Mouse (Mus musculus) right cerebral cortex, adult 18-20 months (tissue): ENCODE measurements around the gene Scmh1.
"Not testable (repeated sequence)": the region's sequence is repeated elsewhere in the genome, so short reads cannot be mapped to it uniquely, and the experiment has no call there.

ENCODE experiments used
- DNase-seq: peaks from one replicate; pipeline ENCODE4 v3.0.0; 2022; ENCODE audit warnings: mixed read lengths

Gene Scmh1

DNA sequence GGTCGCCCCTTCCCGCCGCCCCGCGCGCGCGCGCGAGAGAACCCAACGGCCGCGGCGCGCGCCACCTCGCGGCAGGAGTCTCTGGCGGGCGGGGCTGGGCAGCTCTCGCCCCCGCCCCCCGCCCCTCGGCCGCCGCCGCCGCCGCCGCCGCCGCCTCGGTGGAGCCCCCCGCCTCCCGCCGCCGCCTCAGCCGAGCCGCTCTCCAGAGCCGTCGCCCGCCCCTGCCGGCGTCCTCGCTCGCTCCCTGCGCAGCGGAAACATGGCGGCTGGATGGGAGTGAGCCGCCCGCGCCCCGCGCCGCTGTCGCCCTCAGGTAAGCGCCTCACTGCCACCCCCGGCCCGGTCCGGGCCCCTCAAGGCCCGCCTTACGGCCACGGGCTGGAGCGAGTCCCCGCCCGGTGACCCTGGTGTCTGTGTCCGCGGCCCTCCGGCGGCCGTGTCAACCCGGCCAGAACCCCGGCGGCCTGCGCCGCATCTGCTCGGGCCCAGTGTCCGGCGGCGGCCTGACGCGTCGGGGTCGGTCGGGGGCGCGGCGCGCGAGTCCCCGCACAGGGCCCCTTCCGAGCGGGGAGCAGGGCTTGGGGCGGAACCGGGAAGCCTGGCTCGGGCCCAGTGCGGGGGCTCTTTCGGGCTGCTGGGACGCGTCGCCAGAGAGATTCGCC lies at the start of gene Scmh1:
Gene Scmh1 (plus strand): TSS at position 138 of the 662 bp plus-strand sequence.
- DNase-seq: peak; percentile 68

DNA sequence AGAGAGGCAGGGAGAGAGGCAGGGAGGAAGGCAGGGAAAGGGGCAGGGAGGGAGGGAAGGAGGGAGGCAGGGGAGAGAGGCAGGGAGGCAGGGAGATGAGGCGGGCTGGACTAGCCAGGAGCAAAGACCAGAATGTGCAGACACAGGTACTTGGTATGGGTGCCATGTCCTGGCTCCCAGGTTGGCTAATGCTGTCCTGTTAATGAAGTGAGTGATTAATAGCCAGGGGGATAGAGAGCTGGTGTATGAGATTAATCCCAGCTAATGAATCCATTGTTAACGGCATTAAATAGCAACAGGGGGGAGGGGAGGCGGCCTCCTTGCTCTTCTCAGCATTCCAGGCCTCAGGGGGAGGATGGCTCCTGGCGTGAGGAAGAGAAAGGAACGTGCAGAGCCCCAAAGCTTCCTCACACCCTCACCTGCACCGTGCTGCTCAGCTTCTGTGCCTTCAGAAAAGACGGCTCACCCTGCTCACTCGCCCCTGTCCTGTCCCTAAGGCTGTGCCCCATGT lies 45.0 kb upstream of the Scmh1 start:
- DNase-seq: no peak

DNA sequence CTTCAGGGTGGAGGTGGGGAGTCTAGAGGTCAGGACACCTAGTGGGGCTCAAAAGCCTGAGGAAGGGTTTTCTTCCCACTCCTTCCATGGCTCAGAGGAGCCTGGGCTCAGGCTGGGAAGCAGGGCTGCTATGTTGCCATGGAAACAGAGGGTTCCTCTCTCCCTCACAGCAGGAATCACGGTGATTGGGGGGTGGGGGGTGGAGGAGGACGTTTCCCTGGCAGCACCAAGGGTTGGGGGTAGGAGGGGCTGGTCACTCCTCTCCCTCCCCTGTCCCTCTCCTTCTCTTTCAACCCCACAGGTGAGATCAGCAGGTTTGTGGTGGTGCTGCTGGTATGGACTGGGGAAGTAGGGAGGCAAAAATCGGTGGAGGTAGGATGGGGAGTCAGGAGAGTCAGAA lies 40.4 kb upstream of the Scmh1 start:
- peak; percentile 54 for DNase-seq

DNA sequence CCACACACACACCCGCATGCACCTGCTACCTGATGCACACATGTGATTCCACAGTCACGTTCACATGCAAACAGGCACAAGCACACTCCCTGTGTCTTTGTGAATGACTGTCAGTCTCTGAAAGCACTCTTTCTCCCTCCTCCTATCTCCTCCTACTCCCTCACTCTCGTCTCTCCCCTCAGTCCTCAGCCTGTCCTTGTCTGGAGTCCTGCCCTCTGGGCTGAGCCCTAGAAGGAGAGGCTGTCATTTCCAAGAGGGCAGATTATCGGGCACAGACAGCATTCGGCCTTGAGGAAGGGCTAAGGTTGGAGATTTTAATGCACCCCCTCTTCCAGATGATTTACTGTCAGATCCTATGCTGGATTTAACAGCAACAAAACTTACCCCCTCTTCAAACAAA lies 39.6 kb upstream of the Scmh1 start:
- DNase-seq: no peak

DNA sequence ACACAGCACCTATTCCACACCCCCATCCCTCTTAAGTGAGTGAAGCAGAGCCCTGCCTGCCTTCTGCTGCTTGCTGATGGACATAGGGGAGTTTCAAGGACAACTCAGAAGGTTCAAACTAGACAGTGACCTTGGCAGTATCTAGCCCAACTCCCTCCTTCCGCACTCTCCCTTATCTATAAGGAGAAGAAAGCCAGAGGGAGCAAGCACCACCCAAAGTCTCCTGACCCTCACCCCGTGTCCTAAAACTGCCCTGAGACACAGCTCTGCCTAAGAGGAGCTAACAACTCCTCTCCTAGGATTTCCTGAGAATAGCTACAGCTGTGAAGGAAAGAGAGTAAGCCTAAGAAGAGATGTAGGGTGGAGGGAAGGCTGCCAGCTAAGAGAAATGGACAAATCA lies 37.0 kb upstream of the Scmh1 start:
- DNase-seq: no peak

DNA sequence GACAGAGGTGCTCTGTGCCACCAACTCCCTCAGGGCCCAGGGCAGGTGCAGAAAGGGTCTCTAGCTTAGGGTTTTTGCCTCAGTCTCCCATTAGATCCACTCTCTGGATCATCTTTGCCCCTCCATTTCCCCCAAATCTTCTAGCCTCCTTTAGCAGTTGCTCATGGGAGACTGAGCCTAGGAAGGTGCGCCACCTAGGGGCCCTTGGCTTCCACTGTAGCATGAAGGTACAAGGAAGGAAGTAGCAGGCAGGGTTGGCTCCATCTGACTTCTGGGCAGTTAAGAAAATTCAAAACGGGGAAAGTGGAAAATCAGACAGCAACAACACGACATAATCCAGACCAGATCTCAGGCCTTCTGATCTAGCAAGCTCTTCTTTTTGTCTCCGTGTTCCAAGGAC lies 36.4 kb upstream of the Scmh1 start:
- DNase-seq: peak; percentile 68

DNA sequence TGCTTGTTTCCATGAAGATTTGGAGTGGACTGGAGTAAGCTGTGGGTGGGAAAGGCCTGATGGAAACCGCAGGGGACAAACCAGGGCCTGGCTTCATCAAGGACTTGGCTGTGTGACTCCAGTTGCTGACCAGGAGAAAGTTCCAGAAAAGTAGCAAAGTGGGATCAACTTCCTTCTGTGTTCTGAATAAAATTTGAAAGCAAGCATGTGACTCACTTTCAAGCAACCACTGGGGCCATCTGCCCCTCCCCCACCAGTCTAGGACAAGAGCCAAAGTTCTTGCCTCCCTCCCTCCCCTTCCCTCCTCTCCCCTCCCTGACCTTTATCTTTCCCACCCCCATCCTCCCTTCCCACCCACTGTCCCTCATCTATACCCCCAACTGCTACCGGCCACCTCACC lies 35.9 kb upstream of the Scmh1 start:
- no peak for DNase-seq

DNA sequence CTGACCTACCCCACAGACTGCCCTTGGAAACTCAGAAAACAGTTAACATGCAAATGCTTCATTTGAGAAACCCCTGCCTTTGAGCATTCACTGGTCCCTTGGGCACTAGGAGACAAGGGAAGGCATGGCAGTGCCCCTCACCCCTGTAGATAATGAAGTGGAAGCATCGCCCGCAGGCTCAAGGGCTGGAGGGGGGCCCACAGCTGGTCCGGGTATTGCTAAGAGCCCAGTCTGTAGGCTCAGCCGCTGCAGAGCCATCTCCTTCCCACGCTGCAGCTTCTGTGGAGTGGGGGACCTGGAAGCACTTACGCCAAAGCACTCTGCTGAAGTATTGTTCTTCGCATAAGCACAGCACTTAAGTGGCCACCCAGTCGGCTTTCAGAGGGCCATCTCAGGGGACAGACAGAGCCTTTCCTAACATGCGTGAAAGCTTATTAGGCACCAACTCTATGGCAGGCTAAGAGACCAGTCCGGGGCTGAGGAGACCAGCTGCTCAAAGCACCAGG lies 35.2 kb upstream of the Scmh1 start:
- DNase-seq: peak; percentile 33

DNA sequence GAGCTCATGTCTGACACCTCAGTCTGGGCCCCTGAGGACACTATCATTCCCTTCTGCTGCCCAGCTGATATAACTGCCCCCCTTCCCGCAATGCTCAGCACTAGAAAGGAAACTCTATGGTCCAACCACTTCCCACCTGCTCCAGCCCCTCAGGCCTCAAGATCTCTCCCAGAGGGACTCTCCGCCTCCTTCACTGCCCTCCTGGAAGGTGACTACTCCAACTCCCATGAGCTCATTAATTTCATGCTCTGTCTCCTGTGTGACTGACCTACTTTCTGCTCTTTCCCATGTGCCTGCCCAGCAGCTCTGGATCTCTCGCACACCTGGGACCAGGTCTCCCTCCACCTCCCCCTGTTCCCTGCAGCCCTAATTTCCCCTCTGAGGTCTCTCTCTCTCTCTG lies 32.2 kb upstream of the Scmh1 start:
- DNase-seq: no peak

DNA sequence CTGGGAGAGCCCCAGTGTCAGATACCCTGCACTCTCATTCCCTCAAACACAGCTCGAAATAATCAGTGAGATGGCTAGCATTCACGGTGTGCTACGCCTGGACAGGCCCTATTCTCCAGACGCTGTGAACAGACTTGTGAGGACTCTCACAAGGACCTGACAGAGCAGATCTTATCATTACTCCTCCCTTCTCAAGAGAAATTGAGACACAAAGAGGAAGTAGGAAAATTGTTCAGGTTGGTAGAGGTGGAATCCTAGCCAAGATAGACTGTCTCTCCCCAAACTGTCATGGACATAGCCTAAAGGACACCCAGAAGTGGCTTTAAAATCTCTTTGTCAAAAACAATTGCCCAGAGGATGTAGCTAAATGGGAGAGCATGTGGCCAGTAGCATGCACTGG lies 31.3 kb upstream of the Scmh1 start:
- DNase-seq: no peak

DNA sequence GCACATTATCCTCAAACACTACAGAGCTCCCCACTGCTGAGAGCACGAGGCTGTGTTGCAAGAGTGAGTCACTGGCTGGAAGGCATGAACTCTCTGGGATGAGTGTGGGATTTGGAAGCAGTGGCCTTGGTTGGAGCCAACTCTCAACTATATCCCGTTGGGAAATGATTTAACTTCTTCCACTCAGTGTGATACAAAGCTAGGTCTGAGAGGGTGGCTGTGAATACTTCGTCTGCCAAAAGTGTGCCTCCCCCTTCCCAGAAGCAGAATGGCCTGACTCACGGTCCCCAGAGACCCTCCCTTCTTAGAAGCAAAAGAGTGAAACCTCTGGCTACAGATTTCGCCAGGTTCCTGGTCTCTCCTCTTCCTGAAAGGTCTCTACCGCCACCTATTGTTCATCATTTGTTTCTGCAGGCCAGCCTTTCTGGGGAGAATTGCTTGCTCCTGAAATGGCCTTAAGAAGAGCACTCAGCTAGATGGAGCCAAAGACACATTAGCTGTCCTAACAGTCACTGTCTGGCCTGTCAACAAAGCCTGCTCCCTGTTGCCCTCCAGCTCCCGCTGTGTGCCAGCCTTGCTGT lies 24.2 kb upstream of the Scmh1 start:
- DNase-seq: peak; percentile 74

DNA sequence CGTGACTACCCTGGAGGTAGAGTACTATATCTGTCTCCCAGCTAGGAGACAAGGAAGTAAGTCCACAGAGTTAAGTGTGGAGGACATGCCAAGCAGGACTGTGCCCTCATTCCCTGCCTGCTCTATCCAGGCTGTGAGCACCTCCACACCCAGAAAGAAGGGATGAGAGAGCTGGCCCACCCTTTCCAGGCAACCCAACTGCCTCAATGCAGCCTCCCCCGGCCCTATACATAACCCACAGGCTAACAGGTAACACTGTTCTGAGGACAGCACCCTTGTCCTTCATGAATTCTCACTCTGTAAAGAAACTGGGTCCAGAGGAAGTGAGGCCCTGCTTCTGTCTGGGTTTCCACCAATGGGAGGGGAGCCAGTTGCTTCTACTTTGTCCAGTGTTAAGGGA lies 19.6 kb upstream of the Scmh1 start:
- DNase-seq: no peak

DNA sequence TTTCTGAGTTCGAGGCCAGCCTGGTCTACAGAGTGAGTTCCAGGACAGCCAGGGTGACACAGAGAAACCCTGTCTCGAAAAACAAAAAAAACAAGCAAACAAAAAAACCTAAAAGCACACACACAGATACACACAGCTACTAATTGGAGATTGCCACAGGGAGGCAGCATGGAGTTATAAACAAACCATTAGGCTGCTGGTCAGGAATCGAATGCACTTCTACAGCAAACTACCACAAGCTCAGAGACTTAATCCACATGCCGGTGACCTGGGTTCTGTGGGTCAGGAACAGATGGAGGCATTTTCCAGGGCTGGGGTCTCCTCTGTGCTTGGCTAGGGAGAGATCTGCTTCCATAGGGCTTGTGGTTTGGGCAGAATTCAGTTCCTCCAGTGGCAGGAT lies 17.6 kb upstream of the Scmh1 start:
- peak; percentile 23 for DNase-seq

DNA sequence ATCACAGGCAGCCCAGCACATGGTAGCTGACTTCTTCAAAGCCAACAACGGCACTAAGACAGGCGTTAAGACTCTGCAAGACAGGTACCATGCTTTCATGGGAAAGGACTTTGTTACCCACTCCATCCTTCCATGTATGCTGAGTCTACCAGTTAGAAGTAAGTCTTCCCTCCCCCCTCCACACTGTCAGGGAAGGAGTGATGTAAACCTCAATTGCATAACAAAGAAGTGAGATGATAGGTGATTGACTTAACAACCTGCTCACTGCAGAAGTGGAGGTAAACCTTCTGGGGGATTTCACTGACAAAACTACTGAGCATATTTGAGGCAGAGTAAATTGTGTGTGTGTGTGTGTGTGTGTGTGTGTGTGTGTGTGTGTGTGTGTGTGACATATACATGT lies 17.1 kb upstream of the Scmh1 start:
- DNase-seq: no peak

DNA sequence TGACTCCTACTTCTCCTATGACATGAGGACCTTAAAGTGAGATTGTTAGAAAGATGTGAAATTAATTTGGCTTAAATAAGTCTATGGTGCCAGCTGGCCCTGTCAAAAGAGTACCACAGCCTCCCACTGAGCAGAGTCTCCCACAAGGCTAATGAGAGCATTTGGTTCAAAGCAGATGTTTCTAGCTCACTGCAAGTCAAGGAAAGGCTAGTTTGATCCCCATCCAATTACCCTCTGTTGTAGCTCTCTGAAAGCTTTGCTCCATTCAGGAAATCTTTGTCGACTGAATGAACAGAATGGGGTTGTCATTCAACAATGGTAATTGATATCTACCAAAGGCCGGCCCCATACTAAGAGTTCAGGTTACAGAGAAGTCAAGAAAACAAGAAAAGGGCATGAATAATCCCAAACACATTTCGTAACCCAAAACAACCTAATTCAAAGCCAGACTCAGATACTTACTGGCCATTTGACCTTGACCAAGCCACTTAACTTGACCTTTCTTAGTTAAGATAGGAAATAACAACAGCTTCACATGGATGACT lies 16.0 kb upstream of the Scmh1 start:
- no peak for DNase-seq

DNA sequence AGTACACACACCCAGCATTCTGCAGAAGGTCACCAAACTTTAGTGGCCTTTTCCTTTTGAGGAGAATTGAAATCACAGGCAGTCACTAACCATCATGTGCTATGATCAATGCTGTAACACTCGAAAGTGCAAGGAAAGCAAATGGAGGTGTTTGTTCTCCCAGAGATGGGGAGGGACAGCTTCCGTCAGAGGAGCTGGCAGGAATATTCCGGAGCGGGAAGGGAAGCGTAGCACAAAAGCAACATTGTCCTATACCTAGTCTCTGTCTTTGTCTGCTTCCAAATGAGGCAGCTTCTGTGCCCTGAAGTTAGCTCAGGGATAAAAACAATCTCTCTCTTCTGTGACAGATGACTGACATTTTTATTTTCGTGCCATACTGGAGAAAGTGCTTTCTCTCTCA lies 15.5 kb upstream of the Scmh1 start:
- DNase-seq: no peak

DNA sequence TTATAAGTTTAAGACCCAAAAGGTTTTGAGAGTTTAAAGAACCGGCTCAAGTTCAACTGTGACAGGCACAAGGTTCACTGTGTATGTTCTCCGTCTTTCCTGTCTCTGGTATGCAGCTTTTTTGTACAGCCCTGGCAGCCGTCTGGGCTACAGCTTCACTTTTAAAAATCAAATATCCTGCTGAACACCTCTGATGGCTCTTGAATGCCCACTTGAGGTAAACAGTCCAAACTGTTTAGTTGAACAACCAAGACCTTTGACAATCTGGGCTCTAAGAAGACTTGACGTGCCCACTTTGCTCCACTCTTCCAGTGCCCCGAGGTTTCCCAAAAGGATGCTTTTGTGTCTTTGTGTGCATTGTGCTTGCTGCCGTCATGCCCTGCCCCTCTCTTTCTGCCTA lies 13.5 kb upstream of the Scmh1 start:
- DNase-seq: no peak

DNA sequence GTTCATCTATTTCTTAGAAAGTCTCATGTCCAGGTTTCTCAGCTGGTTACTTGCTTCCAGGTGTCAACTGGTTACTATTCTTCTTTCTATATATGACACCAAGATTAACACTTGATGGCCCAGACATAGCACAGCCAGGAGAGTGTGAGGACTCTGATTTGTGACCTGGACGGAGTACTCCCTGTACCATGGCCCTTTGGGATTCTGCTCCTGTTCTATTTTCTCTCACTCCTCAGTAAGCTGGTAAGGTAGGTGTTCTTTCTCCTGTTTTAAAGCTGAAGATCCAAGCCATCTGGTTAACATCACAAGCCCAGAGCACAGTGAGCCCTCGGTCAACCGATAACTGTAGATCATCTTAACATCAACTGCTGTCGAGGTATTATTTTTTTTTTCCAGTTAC lies 12.7 kb upstream of the Scmh1 start:
- DNase-seq: no peak

DNA sequence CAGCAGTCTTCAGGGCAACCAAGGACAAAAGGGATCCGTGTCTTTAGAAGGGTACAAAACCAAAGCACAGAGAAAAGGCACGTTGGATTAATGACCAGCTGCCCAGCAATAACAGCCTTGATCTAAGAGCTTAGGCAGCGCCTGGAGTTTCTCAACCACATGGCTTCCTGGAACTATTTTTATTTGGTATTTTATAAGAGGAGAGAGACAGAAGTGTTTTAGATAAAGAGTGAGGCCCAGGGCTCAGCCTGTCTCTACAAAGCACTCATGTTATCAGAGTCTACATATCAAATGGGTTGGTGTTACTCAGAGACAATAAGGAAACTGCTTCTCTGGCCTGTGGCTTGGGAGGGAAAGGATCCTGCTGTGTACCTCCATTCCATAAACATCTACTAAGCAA lies 12.3 kb upstream of the Scmh1 start:
- DNase-seq: no peak

DNA sequence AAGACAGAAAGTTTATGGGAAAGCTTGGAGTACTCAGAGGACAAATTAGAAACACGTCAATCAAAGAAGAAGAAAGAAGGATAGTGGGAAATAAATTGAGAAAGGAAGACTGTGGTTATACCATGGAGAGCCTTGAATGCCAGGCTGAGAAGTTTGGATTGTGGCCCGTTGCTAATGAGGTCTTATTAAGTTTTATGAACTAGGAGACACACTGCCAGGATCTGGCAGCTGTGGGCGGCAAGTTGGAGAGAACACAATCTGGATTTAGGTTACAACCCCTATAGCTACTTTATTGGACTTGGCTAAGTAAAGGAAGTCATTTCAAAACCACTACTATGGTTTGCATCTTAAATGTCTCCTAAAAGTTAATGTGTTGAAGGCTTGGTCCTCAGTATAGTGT lies 4.8 kb upstream of the Scmh1 start:
- DNase-seq: no peak

DNA sequence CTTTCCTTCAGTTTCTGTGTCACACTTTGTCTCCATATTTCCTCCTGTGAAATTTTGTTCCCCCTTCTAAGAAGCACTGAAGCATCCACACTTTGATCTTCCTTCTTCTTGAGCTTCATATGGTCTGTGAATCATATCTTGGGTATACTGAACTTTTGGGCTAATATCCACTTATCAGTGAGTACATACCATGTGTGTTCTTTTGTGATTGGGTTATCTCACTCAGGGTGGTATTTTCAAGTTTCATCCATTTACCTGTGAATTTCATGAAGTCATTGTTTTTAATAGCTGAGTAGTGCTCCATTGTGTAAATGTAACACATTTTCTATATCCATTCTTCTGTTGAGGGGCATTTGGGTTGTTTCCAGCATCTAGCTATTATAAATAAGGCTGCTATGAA lies 3.0 kb upstream of the Scmh1 start:
- DNase-seq: not testable (repeated sequence)

DNA sequence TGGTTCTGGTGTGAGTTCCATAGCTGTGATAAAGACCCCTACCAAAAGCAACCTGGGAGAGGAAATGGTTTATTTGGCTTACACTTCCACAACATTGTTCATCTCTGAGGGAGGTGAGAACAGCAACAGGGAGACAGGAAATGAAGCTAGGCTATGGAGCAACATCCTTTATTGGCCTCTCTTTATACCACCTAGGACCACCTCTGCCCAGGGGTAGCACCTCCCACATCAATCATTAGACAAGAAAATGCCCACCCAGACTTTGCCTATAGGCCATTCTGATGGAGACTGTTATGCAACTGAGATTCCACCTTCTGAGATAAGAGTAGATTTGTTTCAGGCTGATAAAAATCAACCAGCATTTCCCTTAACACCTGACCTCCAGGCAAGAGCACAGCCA lies 834 bp upstream of the Scmh1 start:
- DNase-seq: no peak

DNA sequence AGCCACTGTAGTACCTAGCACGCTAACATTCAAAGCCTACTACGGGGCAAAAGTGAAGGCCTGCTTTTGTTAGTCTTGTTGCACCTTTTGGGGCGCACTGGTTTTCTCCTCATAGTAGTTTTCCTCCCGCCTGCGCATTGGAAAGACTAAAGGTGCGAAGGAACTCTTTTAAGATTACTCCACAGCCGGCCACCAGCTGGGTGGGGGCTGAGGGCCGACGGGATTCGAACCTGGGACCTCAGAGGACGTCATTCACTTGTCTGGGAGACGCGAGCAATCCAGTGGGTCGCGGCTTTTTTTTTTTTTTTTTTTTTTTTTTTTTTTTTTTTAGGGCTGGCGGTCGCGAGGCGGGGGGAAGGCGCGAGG lies 320 bp upstream of the Scmh1 start:
- DNase-seq: no peak

DNA sequence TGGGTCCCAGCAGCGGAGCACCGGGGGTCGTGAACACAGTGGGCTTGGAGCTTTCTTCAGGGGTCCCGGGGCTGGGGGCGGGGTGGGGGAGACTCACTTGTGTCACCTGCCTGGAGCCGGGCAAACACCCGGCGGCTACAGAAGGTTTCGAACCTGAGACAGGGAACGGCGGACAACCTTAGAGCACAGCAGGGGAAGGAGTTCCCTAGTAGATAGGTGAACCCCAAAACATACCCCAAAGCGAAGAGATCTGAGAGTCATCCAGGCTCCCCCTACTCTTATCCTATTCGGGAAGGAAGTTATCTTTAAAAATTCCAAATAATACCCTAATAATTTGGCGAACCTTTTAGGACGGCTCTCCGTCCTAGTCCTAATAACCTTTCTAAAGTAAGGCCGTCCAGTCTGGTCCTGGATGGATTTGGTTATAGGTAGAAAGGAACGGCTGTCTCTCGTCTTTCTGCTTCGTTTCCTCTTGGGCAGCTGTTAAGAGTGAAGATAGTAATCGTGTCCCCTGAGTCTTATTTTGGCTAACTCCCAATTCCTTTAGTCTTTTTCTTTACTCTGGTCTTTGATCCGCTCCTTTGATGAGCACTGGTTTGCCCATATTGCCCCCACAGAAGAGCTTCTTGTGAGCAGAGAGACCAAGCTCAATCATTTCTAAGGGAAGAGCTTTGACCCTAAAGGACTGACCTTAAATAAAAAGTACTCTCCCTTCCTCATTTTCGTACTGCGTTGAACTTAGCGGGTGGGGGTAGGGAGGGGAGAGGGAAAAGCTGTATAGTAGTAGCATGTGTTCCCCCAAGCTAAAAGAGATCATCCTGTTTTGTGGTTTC lies 941 bp downstream of the Scmh1 start:
- no peak for DNase-seq
